Mouse (Mus musculus) spleen, embryonic (tissue): ENCODE results near the gene Lrrc72.

Source experiments
- CTCF ChIA-PET: fragments of 350-600 bp; sonication (Branson Sonifier 250); formaldehyde crosslinking; loops from one replicate; lab custom pipeline; 2022; lab: Charles Lee

Lrrc72 gene

DNA sequence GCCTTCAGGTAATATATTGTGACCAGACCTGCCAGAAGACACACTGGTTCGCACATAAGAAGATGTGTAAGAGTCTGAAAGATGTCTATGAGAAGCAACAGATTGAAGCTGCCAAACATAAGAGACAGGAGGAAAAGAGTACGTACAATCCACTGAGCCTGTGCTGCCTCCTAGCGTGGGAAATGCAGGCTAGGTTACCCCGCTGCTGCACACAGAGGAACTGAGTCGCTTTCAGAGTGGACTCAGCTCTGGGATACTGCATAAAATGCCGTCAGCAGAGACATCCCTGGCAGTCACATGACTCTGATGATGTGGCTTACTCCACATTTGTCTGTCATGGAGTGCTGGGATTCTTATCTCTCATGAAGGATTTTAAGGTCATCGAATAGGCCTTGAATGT lies 58.2 kb downstream of the Lrrc72 start:
- CTCF ChIA-PET = interaction anchor here (0.6 kb wide), 1 partner anchor 668 kb away, joined by 3 read pairs; no protein-coding TSS in a partner anchor

DNA sequence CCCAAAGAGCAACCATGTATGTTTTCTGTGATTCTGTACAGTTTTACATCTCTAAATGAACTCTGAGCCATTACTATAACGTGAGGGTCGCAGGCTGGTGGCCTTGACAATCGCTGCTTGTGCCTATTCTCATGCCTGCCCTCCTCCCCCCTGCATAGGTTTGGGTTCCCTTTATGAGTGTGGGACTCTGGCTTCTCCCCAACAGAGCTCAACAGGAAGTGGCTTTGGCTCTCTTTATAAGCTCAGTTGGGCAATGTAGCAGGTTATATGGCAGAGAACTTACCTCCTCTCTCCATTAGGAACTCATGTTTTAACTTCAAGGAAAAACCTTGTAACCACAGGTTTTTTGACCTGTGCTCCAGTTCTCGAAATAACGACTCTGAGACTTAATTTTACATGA lies 62.9 kb downstream of the Lrrc72 start:
- CTCF ChIA-PET = no interaction called here

DNA sequence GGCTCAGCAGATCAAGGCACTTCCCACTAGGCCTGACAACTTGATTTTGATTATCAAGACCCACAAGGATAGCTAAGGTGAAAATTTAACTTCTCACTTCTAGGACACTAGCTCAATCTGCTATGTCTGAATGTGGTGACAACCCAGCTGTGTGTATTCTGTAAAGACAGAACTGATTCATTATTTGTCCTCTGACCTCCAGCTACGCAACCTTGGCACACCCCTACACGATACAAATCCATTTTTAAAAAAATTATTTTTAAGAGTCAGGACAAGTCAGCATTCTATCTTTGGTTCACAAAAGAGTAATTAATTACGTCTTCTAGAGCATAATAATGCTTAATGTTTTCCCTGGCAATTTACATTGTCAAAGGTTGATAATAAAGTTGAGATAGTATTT lies 63.6 kb downstream of the Lrrc72 start:
- CTCF ChIA-PET = no interaction called here

DNA sequence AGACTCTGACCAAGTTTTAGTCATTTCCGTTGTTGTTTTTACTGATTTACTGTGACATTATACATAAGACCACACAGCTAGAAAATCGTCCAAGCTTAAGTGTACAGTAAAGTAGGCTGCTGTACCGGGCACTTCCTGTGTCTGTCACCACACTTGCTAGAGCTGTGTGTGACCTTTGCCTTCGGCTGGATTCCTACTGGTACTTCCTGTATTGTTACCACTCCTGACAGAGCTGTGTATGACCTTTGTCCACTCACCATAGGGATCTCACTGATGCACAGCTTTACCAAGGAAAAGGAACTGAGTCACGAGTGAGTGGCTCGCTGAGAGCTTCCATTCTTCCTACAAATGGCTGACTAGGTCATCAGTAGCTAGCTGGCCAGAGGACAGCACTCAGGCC lies 66.1 kb downstream of the Lrrc72 start:
- CTCF ChIA-PET = interaction anchor here (0.6 kb wide), 1 partner anchor 259 kb away, joined by 3 read pairs; no protein-coding TSS in a partner anchor

- CTCF ChIA-PET = no interaction called here
Observed at GRCm38 (mm10) chr12:36182570-36182969, 70.6 kb downstream of the Lrrc72 start.

GRCm38 (mm10) chr12:36177227-36177626 lies 76.0 kb downstream of the Lrrc72 start:
- CTCF ChIA-PET = no interaction called here

DNA sequence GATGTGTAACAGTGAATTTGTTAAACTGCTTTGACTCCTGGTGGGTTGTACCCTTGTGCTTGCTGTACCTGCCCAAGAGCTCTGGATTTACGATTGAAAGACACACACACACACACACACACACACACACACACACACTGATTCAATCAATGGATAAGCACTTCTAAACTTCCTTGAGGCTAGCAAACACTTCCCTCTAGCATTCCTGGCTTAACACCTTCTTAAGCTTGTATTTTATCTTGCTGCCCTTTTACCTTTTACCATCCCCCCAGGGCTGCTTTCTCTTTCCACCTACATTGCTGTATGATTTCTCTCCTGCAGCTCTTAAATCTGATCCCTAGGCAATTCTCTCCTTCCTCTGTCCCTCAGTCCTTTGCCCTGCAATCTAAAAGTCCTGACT lies 87.9 kb downstream of the Lrrc72 start:
- CTCF ChIA-PET = interaction anchor here (0.6 kb wide), 2 partner anchors 11 to 36 kb away, joined by 3 to 4 read pairs; no protein-coding TSS in a partner anchor

GRCm38 (mm10) chr12:36164126-36164791 lies 88.9 kb downstream of the Lrrc72 start:
- CTCF ChIA-PET = no interaction called here
